Mouse (Mus musculus) liver, embryonic 15.5 days (tissue): ENCODE measurements around the gene Tmem259. TPM values are rescaled to one million over a fixed set of nuclear protein-coding genes. Genes with fewer than 3 reads are reported as not detected.
A peak's percentile ranks its signal among the peaks of the same experiment; 100 is the strongest.

Experiments
- ATAC-seq: fragments of 200-750 bp; cut with Nextera tagmentation; 2 replicates; pipeline ENCODE4 v1.8.0; 2017; ENCODE audit warnings: moderate number of reproducible peaks, mild to moderate bottlenecking, moderate library complexity; ENCODE audit not compliant: insufficient read depth
- H3K27ac ChIP-seq: fragments of 300-500 bp; sonication (generic); replicated peaks from 2 replicates; pipeline ENCODE4 v1.5.1; 2015; ENCODE audit warnings: mild to moderate bottlenecking, inconsistent platforms
- H3K27me3 ChIP-seq: fragments of 300-500 bp; sonication (generic); 2 replicates; pipeline ENCODE4 v1.6.1; 2015; ENCODE audit warnings: mild to moderate bottlenecking, inconsistent platforms
- H3K36me3 ChIP-seq: fragments of 300-500 bp; sonication (generic); replicated peaks from 2 replicates; pipeline ENCODE4 v1.6.1; 2015; ENCODE audit warnings: moderate library complexity, mild to moderate bottlenecking, inconsistent platforms
- H3K4me1 ChIP-seq: fragments of 300-500 bp; sonication (generic); replicated peaks from 2 replicates; pipeline ENCODE4 v1.6.1; 2015; ENCODE audit warnings: inconsistent platforms
- H3K4me2 ChIP-seq: fragments of 300-500 bp; sonication (generic); 2 replicates; pipeline ENCODE4 v1.6.1; 2015; ENCODE audit warnings: moderate library complexity, mild to moderate bottlenecking, inconsistent platforms
- H3K4me3 ChIP-seq: fragments of 300-500 bp; sonication (generic); replicated peaks from 2 replicates; pipeline ENCODE4 v1.5.1; 2015; ENCODE audit warnings: mild to moderate bottlenecking, inconsistent platforms
- H3K9ac ChIP-seq: fragments of 300-500 bp; sonication (generic); 2 replicates; pipeline ENCODE4 v1.6.1; 2015; ENCODE audit warnings: moderate library complexity, mild to moderate bottlenecking, inconsistent platforms
- H3K9me3 ChIP-seq: fragments of 300-500 bp; sonication (generic); replicated peaks from 2 replicates; pipeline ENCODE4 v1.6.1; 2016; ENCODE audit warnings: inconsistent platforms
- WGBS: fragments of 180-500 bp; shearing (Covaris S2); methylation state at CpG from one replicate; pipeline ENCODE4 v1.1.7; 2015; ENCODE audit warnings: mixed read lengths; ENCODE audit not compliant: insufficient replicate concordance; 5-methylcytosine and 5-hydroxymethylcytosine counted together
- polyA plus RNA-seq: library from polyadenylated mRNA; unstranded; fragments of >200 nt; fragmentation: Nextera tagmentation; extraction: Ambion mirVana; gene quantifications from 2 replicates; pipeline ENCODE4 v1.2.1, GENCODE M21; 2015

Gene Tmem259
- polyA plus RNA-seq, 1 experiment from 2014 or later = 8.4 TPM

- Histone ChIP-seq H3K4me2 (no peak overlapping the region), H3K9ac (no peak overlapping the region), H3K9me3 (no peaks in the 10 kb centered on the region), H3K4me3 (no peak overlapping the region), H3K4me1 (peaks cover 98% of the 10 kb centered on the region), H3K27me3 (no peaks in the 10 kb centered on the region), H3K27ac (0 out of 2 replicates have a peak overlapping the region, but pooled peaks have one; percentile 6), H3K36me3 (peaks cover 44% of the 10 kb centered on the region)
- ATAC-seq = no peak
- 66% methylated on average over 9 of the region's 9 CpGs for WGBS
Observed at GRCm38 (mm10) chr10:79933145-79933679, 50.9 kb downstream of the Tmem259 start.

GRCm38 (mm10) chr10:79932736-79933135, 51.4 kb downstream of the Tmem259 start:
- peak overlapping the region; percentile 7; the same call in 1 of the 2 replicates for H3K4me2 ChIP-seq
- H3K27me3 ChIP-seq = no peaks in the 10 kb centered on the region
- H3K4me1 ChIP-seq = peaks cover 98% of the 10 kb centered on the region
- H3K9ac ChIP-seq = no peak overlapping the region
- ATAC-seq = no peak
- no peaks in the 10 kb centered on the region for H3K9me3 ChIP-seq
- H3K27ac ChIP-seq = 0 out of 2 replicates have a peak overlapping the region, but pooled peaks have one; percentile 6
- H3K36me3 ChIP-seq = peaks cover 44% of the 10 kb centered on the region
- WGBS = 52% methylated on average over 8 of the region's 8 CpGs
- H3K4me3 ChIP-seq = no peak overlapping the region

- H3K4me1 ChIP-seq = peaks cover 98% of the 10 kb centered on the region
- 61% methylated on average over 9 of the region's 9 CpGs for WGBS
- no peak for ATAC-seq
- H3K9me3 ChIP-seq = no peaks in the 10 kb centered on the region
- H3K27me3 ChIP-seq = no peaks in the 10 kb centered on the region
- H3K4me2 ChIP-seq = no peak overlapping the region
- no peak overlapping the region for H3K4me3 ChIP-seq
- H3K9ac ChIP-seq = no peak overlapping the region
- peaks cover 44% of the 10 kb centered on the region for H3K36me3 ChIP-seq
- no peak overlapping the region for H3K27ac ChIP-seq
Observed at GRCm38 (mm10) chr10:79931797-79932196, 52.3 kb downstream of the Tmem259 start.

- H3K36me3 ChIP-seq = peaks cover 40% of the 10 kb centered on the region
- H3K9me3 ChIP-seq = no peaks in the 10 kb centered on the region
- H3K27ac ChIP-seq = no peak overlapping the region
- no peak overlapping the region for H3K9ac ChIP-seq
- H3K4me3 ChIP-seq = no peak overlapping the region
- no peak overlapping the region for H3K4me2 ChIP-seq
- ATAC-seq = no peak
- WGBS = 85% methylated on average over 16 of the region's 16 CpGs
- H3K4me1 ChIP-seq = peaks cover 98% of the 10 kb centered on the region
- H3K27me3 ChIP-seq = no peaks in the 10 kb centered on the region
Observed at GRCm38 (mm10) chr10:79930826-79931186, 53.3 kb downstream of the Tmem259 start.

- WGBS = 77% methylated on average over 18 of the region's 18 CpGs
- Histone ChIP-seq H3K9ac (no peak overlapping the region), H3K27ac (peak overlapping the region; percentile 46; the same call in 1 of the 2 replicates), H3K4me3 (peak overlapping the region; percentile 83; the same call in 1 of the 2 replicates), H3K4me1 (peaks cover 97% of the 10 kb centered on the region), H3K27me3 (no peaks in the 10 kb centered on the region), H3K4me2 (peak overlapping the region; percentile 98), H3K9me3 (no peaks in the 10 kb centered on the region), H3K36me3 (peaks cover 36% of the 10 kb centered on the region)
- no peak for ATAC-seq
Observed at GRCm38 (mm10) chr10:79929967-79930825, 53.9 kb downstream of the Tmem259 start.

GRCm38 (mm10) chr10:79928907-79929701, 55.0 kb downstream of the Tmem259 start:
- WGBS = 26% methylated on average over 9 of the region's 9 CpGs
- Histone ChIP-seq H3K36me3 (peaks cover 30% of the 10 kb centered on the region), H3K4me1 (peaks cover 89% of the 10 kb centered on the region), H3K27me3 (no peaks in the 10 kb centered on the region), H3K27ac (peak overlapping the region; percentile 63), H3K4me3 (peak overlapping the region; percentile 83), H3K4me2 (peak overlapping the region; percentile 98), H3K9me3 (no peaks in the 10 kb centered on the region), H3K9ac (peak overlapping the region; percentile 40)
- no peak for ATAC-seq

GRCm38 (mm10) chr10:79928030-79928694, 56.0 kb downstream of the Tmem259 start:
- H3K4me3 ChIP-seq = peak overlapping the region; percentile 83
- WGBS = 2% methylated on average over 29 of the region's 29 CpGs
- peaks cover 4% of the 10 kb centered on the region for H3K27me3 ChIP-seq
- peak overlapping the region; percentile 85 for H3K27ac ChIP-seq
- peak overlapping the region; percentile 98 for H3K4me2 ChIP-seq
- peak overlapping the region; percentile 74 for H3K9ac ChIP-seq
- H3K4me1 ChIP-seq = peaks cover 84% of the 10 kb centered on the region
- ATAC-seq = no peak
- peaks cover 26% of the 10 kb centered on the region for H3K36me3 ChIP-seq
- H3K9me3 ChIP-seq = no peaks in the 10 kb centered on the region

GRCm38 (mm10) chr10:79927324-79928029, 56.7 kb downstream of the Tmem259 start:
- Histone ChIP-seq H3K4me1 (peaks cover 77% of the 10 kb centered on the region), H3K9ac (peak overlapping the region; percentile 74), H3K4me3 (peak overlapping the region; percentile 83), H3K27me3 (peaks cover 11% of the 10 kb centered on the region), H3K36me3 (peaks cover 19% of the 10 kb centered on the region), H3K9me3 (no peaks in the 10 kb centered on the region), H3K27ac (peak overlapping the region; percentile 85), H3K4me2 (peak overlapping the region; percentile 98)
- peak; percentile 19 for ATAC-seq
- WGBS = under 1% methylated on average over 54 of the region's 54 CpGs

- Histone ChIP-seq H3K4me3 (peak within 1 kb of the TSS; percentile 83), H3K27me3 (peaks cover 19% of the 10 kb centered on the region), H3K4me1 (peaks cover 71% of the 10 kb centered on the region), H3K4me2 (peak within 1 kb of the TSS; percentile 98), H3K36me3 (peaks cover 12% of the 10 kb centered on the region), H3K27ac (peak within 1 kb of the TSS; percentile 85), H3K9ac (peak within 1 kb of the TSS; percentile 74), H3K9me3 (no peaks in the 10 kb centered on the region)
- under 1% methylated on average over 63 of the region's 63 CpGs for WGBS
- ATAC-seq = peak; percentile 61
Observed at GRCm38 (mm10) chr10:79926491-79927323, 57.4 kb downstream of the Tmem259 start, which contains the start of gene Arid3a. TSS of gene Arid3a (plus strand) at chr10:79927043.
